Mouse (Mus musculus): ENCODE results near the gene Slf2. TPM values are rescaled to one million over a fixed set of nuclear protein-coding genes. Genes with fewer than 3 reads are reported as not detected.

Slf2 gene
- total RNA-seq, 2 experiments from 2014 or later: 29.9 to 30.4 TPM

- DNase-seq (ENCODE audit: extremely low spot score in 1 of 2, low spot score in 2 of 2): no peak
- intact Hi-C loops (cut with DNase I): no loop called here
Measured at GRCm38 (mm10) chr19:44904141-44904720, 26.7 kb upstream of the Slf2 start.

GRCm38 (mm10) chr19:44905316-44905715 lies 25.6 kb upstream of the Slf2 start:
- intact Hi-C loops (cut with DNase I): no loop called here
- no peak for DNase-seq (ENCODE audit: extremely low spot score in 1 of 2, low spot score in 2 of 2)

GRCm38 (mm10) chr19:44907851-44908690 lies 22.9 kb upstream of the Slf2 start:
- DNase-seq (ENCODE audit: extremely low spot score in 1 of 2, low spot score in 2 of 2): peak; percentile 30 to 60
- intact Hi-C loops (cut with DNase I): no loop called here

- intact Hi-C loops (cut with DNase I): no loop called here
- DNase-seq (ENCODE audit: extremely low spot score in 1 of 2, low spot score in 2 of 2): no peak
Measured at GRCm38 (mm10) chr19:44908836-44909460, 22.0 kb upstream of the Slf2 start.

- intact Hi-C loops (cut with DNase I): no loop called here
- no peak for DNase-seq (ENCODE audit: extremely low spot score in 1 of 2, low spot score in 2 of 2)
Measured at GRCm38 (mm10) chr19:44914481-44915249, 16.3 kb upstream of the Slf2 start.

- no peak for DNase-seq (ENCODE audit: extremely low spot score in 1 of 2, low spot score in 2 of 2)
- intact Hi-C loops (cut with DNase I): no loop called here
Measured at GRCm38 (mm10) chr19:44918171-44918570, 12.8 kb upstream of the Slf2 start.

GRCm38 (mm10) chr19:44921466-44922139 lies 9.3 kb upstream of the Slf2 start:
- DNase-seq (ENCODE audit: extremely low spot score in 1 of 2, low spot score in 2 of 2): no peak
- intact Hi-C loops (cut with DNase I): no loop called here

GRCm38 (mm10) chr19:44922521-44922920 lies 8.4 kb upstream of the Slf2 start:
- no peak for DNase-seq (ENCODE audit: extremely low spot score in 1 of 2, low spot score in 2 of 2)
- intact Hi-C loops (cut with DNase I): no loop called here

GRCm38 (mm10) chr19:44924699-44925098 lies 6.3 kb upstream of the Slf2 start:
- intact Hi-C loops (cut with DNase I): no loop called here
- DNase-seq (ENCODE audit: extremely low spot score in 1 of 2, low spot score in 2 of 2): no peak

GRCm38 (mm10) chr19:44926781-44927180 lies 4.2 kb upstream of the Slf2 start:
- intact Hi-C loops (cut with DNase I): no loop called here
- DNase-seq (ENCODE audit: extremely low spot score in 1 of 2, low spot score in 2 of 2): no peak

GRCm38 (mm10) chr19:44927250-44927649 lies 3.7 kb upstream of the Slf2 start:
- intact Hi-C loops (cut with DNase I): no loop called here
- DNase-seq (ENCODE audit: extremely low spot score in 1 of 2, low spot score in 2 of 2): no peak

- no peak for DNase-seq (ENCODE audit: extremely low spot score in 1 of 2, low spot score in 2 of 2)
- intact Hi-C loops (cut with DNase I): no loop called here
Measured at GRCm38 (mm10) chr19:44928185-44928584, 2.8 kb upstream of the Slf2 start.

GRCm38 (mm10) chr19:44929251-44929650 lies 1.7 kb upstream of the Slf2 start:
- intact Hi-C loops (cut with DNase I): no loop called here
- no peak for DNase-seq (ENCODE audit: extremely low spot score in 1 of 2, low spot score in 2 of 2)

- intact Hi-C loops (cut with DNase I): no loop called here
- no peak for DNase-seq (ENCODE audit: extremely low spot score in 1 of 2, low spot score in 2 of 2)
Measured at GRCm38 (mm10) chr19:44929663-44930062, 1.3 kb upstream of the Slf2 start.

GRCm38 (mm10) chr19:44930122-44930521 lies 829 bp upstream of the Slf2 start:
- intact Hi-C loops (cut with DNase I): no loop called here
- DNase-seq (ENCODE audit: extremely low spot score in 1 of 2, low spot score in 2 of 2): no peak

GRCm38 (mm10) chr19:44931454-44931759 lies 456 bp downstream of the Slf2 start:
- intact Hi-C loops (cut with DNase I): no loop called here
- peak; percentile 75 to 93 for DNase-seq (ENCODE audit: extremely low spot score in 1 of 2, low spot score in 2 of 2)

- intact Hi-C loops (cut with DNase I): no loop called here
Measured at GRCm38 (mm10) chr19:44932051-44932450, 1.1 kb downstream of the Slf2 start.

GRCm38 (mm10) chr19:44933136-44933535 lies 2.2 kb downstream of the Slf2 start:
- DNase-seq (ENCODE audit: extremely low spot score in 1 of 2, low spot score in 2 of 2): no peak
- intact Hi-C loops (cut with DNase I): no loop called here

More at GRCm38 (mm10) chr19:44932051-44932450, 1.1 kb downstream of the Slf2 start:
- no peak for DNase-seq (ENCODE audit: extremely low spot score in 1 of 2, low spot score in 2 of 2)

GRCm38 (mm10) chr19:44959633-44960032 lies 28.7 kb downstream of the Slf2 start:
- intact Hi-C loops (cut with DNase I): no loop called here
- DNase-seq (ENCODE audit: extremely low spot score in 1 of 2, low spot score in 2 of 2): no peak
